Mouse (Mus musculus) cerebellum, adult 8-10 months (tissue): ENCODE measurements around the gene Plekhj1.

ENCODE experiments used
- DNase-seq: peaks from one replicate; pipeline ENCODE4 v3.0.0; 2022

Plekhj1 gene

GRCm38 (mm10) chr10:80774981-80775380 is 23.4 kb downstream of the Plekhj1 start:
- DNase-seq = no peak

- peak; percentile 95 for DNase-seq
Measured at GRCm38 (mm10) chr10:80774549-80774948, 23.9 kb downstream of the Plekhj1 start.

GRCm38 (mm10) chr10:80773816-80774215 is 24.6 kb downstream of the Plekhj1 start:
- no peak for DNase-seq

GRCm38 (mm10) chr10:80768365-80768764 is 30.1 kb downstream of the Plekhj1 start:
- DNase-seq = no peak

GRCm38 (mm10) chr10:80766161-80766815 is 32.1 kb downstream of the Plekhj1 start:
- DNase-seq = no peak

GRCm38 (mm10) chr10:80765746-80766145 is 32.7 kb downstream of the Plekhj1 start:
- DNase-seq = no peak

- DNase-seq = no peak
Measured at GRCm38 (mm10) chr10:80763502-80763901, 34.9 kb downstream of the Plekhj1 start.

- no peak for DNase-seq
Measured at GRCm38 (mm10) chr10:80761821-80762220, 36.6 kb downstream of the Plekhj1 start.

- no peak for DNase-seq
Measured at GRCm38 (mm10) chr10:80760596-80761524, 37.6 kb downstream of the Plekhj1 start.

GRCm38 (mm10) chr10:80758651-80759050 is 39.8 kb downstream of the Plekhj1 start:
- no peak for DNase-seq

- no peak for DNase-seq
Measured at GRCm38 (mm10) chr10:80757717-80758116, 40.7 kb downstream of the Plekhj1 start.

- peak; percentile 52 for DNase-seq
Measured at GRCm38 (mm10) chr10:80756967-80757366, 41.5 kb downstream of the Plekhj1 start.

GRCm38 (mm10) chr10:80756509-80756908 is 41.9 kb downstream of the Plekhj1 start:
- DNase-seq = no peak

- no peak for DNase-seq
Measured at GRCm38 (mm10) chr10:80756099-80756498, 42.3 kb downstream of the Plekhj1 start.

- DNase-seq = no peak
Measured at GRCm38 (mm10) chr10:80755291-80756015, 43.0 kb downstream of the Plekhj1 start.

- peak; percentile 98 for DNase-seq
Measured at GRCm38 (mm10) chr10:80754594-80755290, 43.7 kb downstream of the Plekhj1 start, which contains the start of gene Dot1l. Gene Dot1l (plus strand): TSS chr10:80755206.

GRCm38 (mm10) chr10:80752079-80752625 is 46.3 kb downstream of the Plekhj1 start:
- no peak for DNase-seq

- DNase-seq = peak; percentile 51
Measured at GRCm38 (mm10) chr10:80751188-80751832, 47.1 kb downstream of the Plekhj1 start.

- DNase-seq = no peak
Measured at GRCm38 (mm10) chr10:80748609-80749008, 49.8 kb downstream of the Plekhj1 start.

- DNase-seq = peak; percentile 83
Measured at GRCm38 (mm10) chr10:80747410-80747809, 51.0 kb downstream of the Plekhj1 start.
